Mouse (Mus musculus) CH12.LX (cell line): Measurements from ENCODE around the gene Hivep2. TPM values are rescaled to one million over a fixed set of nuclear protein-coding genes. Genes with fewer than 3 reads are reported as not detected.

ENCODE experiments used
- DNase-seq: peaks from one replicate; pipeline ENCODE4 v3.0.0-alpha.2; 2013; ENCODE audit errors: extremely low read depth
- H3K27ac ChIP-seq: 2 replicates; pipeline ENCODE4 v1.5.1; 2012; ENCODE audit warnings: low read depth, mild to moderate bottlenecking, control low read depth, moderate library complexity; ENCODE audit not compliant: insufficient read depth
- H3K27me3 ChIP-seq: replicated peaks from 2 replicates; pipeline ENCODE3; 2012; ENCODE audit warnings: inconsistent platforms
- H3K36me3 ChIP-seq, 2 experiments: replicated peaks in 1 of 2; 2 replicates each; pipeline versions ENCODE3 to v1.6.1; 2012; ENCODE audit warnings: inconsistent platforms in 1 of 2, low read length in 1 of 2, mild to moderate bottlenecking in 1 of 2, mixed read lengths in 1 of 2, moderate library complexity in 1 of 2; ENCODE audit not compliant: control insufficient read depth in 1 of 2, insufficient read depth in 1 of 2
- H3K4me1 ChIP-seq, 2 experiments: 2 replicates each; pipeline ENCODE4 v1.6.1; 2012; ENCODE audit warnings: inconsistent platforms in 1 of 2, moderate library complexity in 1 of 2; ENCODE audit not compliant: insufficient read depth in 2 of 2, control insufficient read depth in 1 of 2
- H3K4me2 ChIP-seq: 2 replicates; pipeline ENCODE4 v1.6.1; 2012; ENCODE audit warnings: low read depth, mild to moderate bottlenecking, control low read depth; ENCODE audit not compliant: poor library complexity, insufficient read depth, severe bottlenecking
- H3K4me3 ChIP-seq, 3 experiments: fragments of 150-350 bp in 1 of 3; sonication (generic) in 1 of 3; replicated peaks in 1 of 3; 2 replicates each; pipeline versions ENCODE3 to v1.5.1; 2011 to 2012; ENCODE audit warnings: low read depth in 2 of 3, low read length in 2 of 3, mild to moderate bottlenecking in 2 of 3, moderate library complexity in 2 of 3, control low read depth in 1 of 3, improper control_type of control experiment in 1 of 3, inconsistent platforms in 1 of 3, mixed read lengths in 1 of 3; ENCODE audit not compliant: poor library complexity in 1 of 3
- H3K79me2 ChIP-seq: replicated peaks from 2 replicates; pipeline ENCODE4 v1.6.1; 2012; ENCODE audit warnings: mild to moderate bottlenecking, moderate library complexity; ENCODE audit not compliant: control insufficient read depth, poor library complexity, insufficient read depth, severe bottlenecking; ENCODE audit errors: extremely low read depth
- H3K9ac ChIP-seq: 2 replicates; pipeline ENCODE4 v1.6.1; 2012; ENCODE audit warnings: low read depth, mild to moderate bottlenecking, control low read depth, moderate library complexity; ENCODE audit not compliant: insufficient read depth
- H3K9me3 ChIP-seq: replicated peaks from 2 replicates; pipeline ENCODE3; 2012; ENCODE audit warnings: low read length, inconsistent platforms, mixed read lengths
- BHLHE40 ChIP-seq: IDR thresholded peaks from 2 replicates; pipeline ENCODE4 v1.6.1; 2011; ENCODE audit warnings: mild to moderate bottlenecking, low read depth, low read length, improper control_type of control experiment
- CHD2 ChIP-seq: IDR thresholded peaks from 2 replicates; pipeline ENCODE4 v1.6.1; 2011; ENCODE audit warnings: low read length, improper control_type of control experiment
- ELF1 ChIP-seq: IDR thresholded peaks from 2 replicates; pipeline ENCODE4 v1.6.1; 2014; ENCODE audit warnings: low read depth, mild to moderate bottlenecking, inconsistent platforms, low read length, improper control_type of control experiment
- EP300 ChIP-seq: IDR thresholded peaks from 2 replicates; pipeline ENCODE4 v1.6.1; 2011; ENCODE audit warnings: low read length, improper control_type of control experiment
- ETS1 ChIP-seq: conservative IDR thresholded peaks from 2 replicates; pipeline ENCODE4 v1.6.1; 2012; ENCODE audit warnings: low read depth, mild to moderate bottlenecking, inconsistent platforms, low read length, improper control_type of control experiment, moderate library complexity
- IRF4 ChIP-seq: IDR thresholded peaks from 2 replicates; pipeline ENCODE4 v1.6.1; 2014; ENCODE audit warnings: low read depth, mild to moderate bottlenecking, inconsistent platforms, low read length, improper control_type of control experiment
- KAT2A ChIP-seq: IDR thresholded peaks from 2 replicates; pipeline ENCODE4 v1.6.1; 2012; ENCODE audit warnings: low read length, improper control_type of control experiment, inconsistent platforms; ENCODE audit not compliant: insufficient replicate concordance
- MAFK ChIP-seq: IDR thresholded peaks from 2 replicates; pipeline ENCODE4 v1.6.1; 2011; ENCODE audit warnings: low read length, improper control_type of control experiment; ENCODE audit not compliant: insufficient replicate concordance
- MAX ChIP-seq: IDR thresholded peaks from 2 replicates; pipeline ENCODE4 v1.6.1; 2011; ENCODE audit warnings: low read length, improper control_type of control experiment
- MEF2A ChIP-seq: IDR thresholded peaks from 2 replicates; pipeline ENCODE4 v1.6.1; 2014; ENCODE audit warnings: low read depth, mild to moderate bottlenecking, inconsistent platforms, low read length, improper control_type of control experiment, borderline replicate concordance
- MXI1 ChIP-seq: IDR thresholded peaks from 2 replicates; pipeline ENCODE4 v1.6.1; 2011; ENCODE audit warnings: mild to moderate bottlenecking, low read depth, low read length, improper control_type of control experiment
- MYC ChIP-seq: IDR thresholded peaks from 2 replicates; pipeline ENCODE4 v1.6.1; 2011; ENCODE audit warnings: low read depth, mild to moderate bottlenecking, improper control_type of control experiment, low read length
- NRF1 ChIP-seq: IDR thresholded peaks from 2 replicates; pipeline ENCODE4 v1.6.1; 2014; ENCODE audit warnings: low read depth, mild to moderate bottlenecking, inconsistent platforms, low read length, improper control_type of control experiment, moderate library complexity
- POLR2A ChIP-seq: IDR thresholded peaks from 2 replicates; pipeline ENCODE4 v1.6.1; 2011; ENCODE audit warnings: low read depth, mild to moderate bottlenecking, improper control_type of control experiment, low read length
- RCOR1 ChIP-seq: conservative IDR thresholded peaks from 2 replicates; pipeline ENCODE4 v1.6.1; 2012; ENCODE audit warnings: low read depth, mild to moderate bottlenecking, inconsistent platforms, low read length, improper control_type of control experiment
- SIN3A ChIP-seq: IDR thresholded peaks from 2 replicates; pipeline ENCODE4 v1.6.1; 2012; ENCODE audit warnings: low read length, improper control_type of control experiment, inconsistent platforms
- SMC3 ChIP-seq: IDR thresholded peaks from 2 replicates; pipeline ENCODE4 v1.6.1; 2011; ENCODE audit warnings: low read depth, low read length, improper control_type of control experiment
- TBP ChIP-seq: conservative IDR thresholded peaks from 2 replicates; pipeline ENCODE4 v1.6.1; 2011; ENCODE audit warnings: low read depth, low read length, improper control_type of control experiment
- TCF12 ChIP-seq: IDR thresholded peaks from 2 replicates; pipeline ENCODE4 v1.6.1; 2014; ENCODE audit warnings: low read depth, mild to moderate bottlenecking, inconsistent platforms, low read length, improper control_type of control experiment
- USF2 ChIP-seq: conservative IDR thresholded peaks from 2 replicates; pipeline ENCODE4 v1.6.1; 2011; ENCODE audit warnings: low read depth, low read length, improper control_type of control experiment
- ZC3H11A ChIP-seq: IDR thresholded peaks from 2 replicates; pipeline ENCODE4 v1.6.1; 2012; ENCODE audit warnings: low read depth, mild to moderate bottlenecking, inconsistent platforms, low read length, improper control_type of control experiment
- ZMIZ1 ChIP-seq: IDR thresholded peaks from 2 replicates; pipeline ENCODE4 v1.6.1; 2012; ENCODE audit warnings: low read depth, mild to moderate bottlenecking, inconsistent platforms, low read length, improper control_type of control experiment
- ZNF384 ChIP-seq: IDR thresholded peaks from 2 replicates; pipeline ENCODE4 v1.6.1; 2012; ENCODE audit warnings: low read depth, low read length, improper control_type of control experiment, inconsistent platforms
- dilution Hi-C: fragments of 300-500 bp; cut with MboI; formaldehyde crosslinking; loops from 2 replicates; pipeline ENCODE4 v1.14.3; 2020; ENCODE audit warnings: low sequenced_read_pairs; ENCODE audit not compliant: extremely low pct_unique_long_range_greater_than_20kb, extremely low pct_ligation_motif_present
- in situ Hi-C: fragments of 300-500 bp; cut with MboI; formaldehyde crosslinking; loops from 3 replicates; pipeline ENCODE4 v1.14.3; 2019; ENCODE audit warnings: low sequenced_read_pairs, low pct_ligation_motif_present, low pct_unique_long_range_greater_than_20kb, mixed read lengths
- polyA plus RNA-seq: library from polyadenylated mRNA; unstranded; fragments of >175 nt; gene quantifications from 2 replicates; pipeline ENCODE4 v1.2.1, GENCODE M21; 2012; ENCODE audit warnings: low read depth; ENCODE audit not compliant: insufficient read length
- total RNA-seq, 2 experiments: library from RNA; depleted of rRNA; stranded (reverse); fragments of 300-350 nt in 1 of 2; fragments of >200 nt in 1 of 2; gene quantifications; 2 replicates each; pipeline ENCODE4 v1.2.3; 2012 to 2014

The Hivep2 gene
- total and polyA plus RNA-seq, 3 experiments, result 0.59 to 2.7 (median 1.4) TPM

DNA sequence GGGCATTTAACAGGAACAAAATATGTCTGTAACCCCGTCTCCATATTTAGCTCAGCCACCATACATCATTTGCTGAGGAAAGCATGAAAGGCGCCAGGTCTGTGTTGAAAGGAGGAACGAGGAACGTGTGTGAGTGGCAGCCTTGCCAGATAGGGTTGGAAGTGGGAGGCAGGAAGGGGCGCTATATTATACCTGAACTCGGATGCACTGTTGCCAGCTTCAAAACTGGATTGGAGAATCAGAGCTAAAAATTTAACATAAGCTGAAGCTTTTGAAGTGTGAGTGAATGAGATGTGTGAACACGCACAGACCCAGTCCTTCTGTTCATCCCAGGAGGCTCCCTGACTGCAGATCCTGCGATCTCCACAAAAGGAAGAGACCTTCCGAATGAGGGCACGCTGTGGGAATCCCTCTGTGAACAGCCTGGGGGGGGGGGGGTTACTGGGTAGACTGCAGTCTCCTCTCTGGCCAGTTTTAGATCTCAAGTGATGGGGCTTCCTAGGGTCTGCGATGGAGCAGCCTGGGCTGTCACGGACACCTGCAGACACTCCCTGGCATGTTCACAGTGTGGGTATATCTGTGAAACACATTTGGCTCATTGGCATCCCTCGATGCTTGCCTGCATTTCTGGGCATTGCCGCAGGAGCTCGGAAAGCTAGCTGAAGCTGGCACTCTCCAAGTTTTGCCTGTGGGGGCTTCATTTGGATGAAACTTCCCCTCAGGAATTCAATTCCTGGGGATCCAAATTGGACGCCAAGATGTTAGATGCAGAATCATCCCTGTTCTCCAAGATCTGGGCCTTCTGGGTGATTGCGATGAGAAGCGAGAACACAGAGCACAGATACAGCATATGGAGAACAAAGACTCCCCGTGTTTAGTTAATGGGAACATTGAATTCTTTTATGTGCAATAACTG, 213.8 kb downstream of the Hivep2 start:
- in situ Hi-C loops, result loop anchor here (25.0 kb wide), 2 partner anchors 242 to 617 kb away; partner anchors contain the start of genes Adat2 and Pex3

DNA sequence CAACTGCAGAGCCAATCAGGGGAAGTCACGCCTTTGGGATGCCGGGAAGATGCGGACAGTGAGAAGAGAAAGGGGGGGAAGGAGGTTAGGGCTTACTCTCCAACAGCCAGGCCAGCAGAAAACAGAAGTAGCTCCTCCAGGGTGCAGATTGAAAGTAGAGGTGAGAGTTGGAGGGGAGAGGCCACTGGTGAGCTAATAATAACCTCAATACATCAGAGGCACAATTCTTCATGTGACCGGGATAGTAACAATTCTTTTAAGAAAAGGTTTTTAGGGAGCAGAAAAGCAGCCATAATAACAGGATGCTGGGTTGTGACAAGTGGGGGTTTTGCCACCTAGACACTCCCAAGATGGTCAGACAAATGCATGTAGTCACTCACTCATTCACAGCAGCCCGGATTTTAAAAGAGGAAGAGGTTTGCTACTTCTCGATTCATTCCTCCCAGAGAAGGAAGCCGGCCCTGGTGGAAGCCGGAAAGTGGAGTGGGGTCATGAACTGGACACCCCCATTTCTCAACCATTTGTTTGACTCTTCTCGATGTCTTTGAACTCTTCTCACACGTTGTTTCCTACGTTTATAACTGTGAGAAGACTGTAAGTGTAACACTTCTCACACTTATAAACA, 220.6 kb downstream of the Hivep2 start:
- 0 out of 2 replicates have a peak, but pooled peaks have one; percentile 13 for TF ChIP-seq CHD2
- TF ChIP-seq EP300, result peak; percentile 50; the same call in 1 of the 2 replicates
- no peak for TF ChIP-seq MXI1
- TF ChIP-seq TCF12, result 0 out of 2 replicates have a peak, but pooled peaks have one; percentile 17
- no peak for TF ChIP-seq MAX
- TF ChIP-seq BHLHE40, result peak; percentile 37; the same call in 1 of the 2 replicates
- peak; percentile 23; the same call in 1 of the 2 replicates for TF ChIP-seq IRF4
- no peak for TF ChIP-seq SIN3A
- peak; percentile 76 for TF ChIP-seq MEF2A
- in situ Hi-C loops, result loop anchor here (25.0 kb wide), 2 partner anchors 249 to 624 kb away; partner anchors contain the start of genes Adat2 and Pex3
- no peak overlapping the region for H3K9ac ChIP-seq

More for the DNA sequence above, 213.8 kb downstream of the Hivep2 start:
- dilution Hi-C loops, result no loop called here
- Histone ChIP-seq H3K4me2 (no peak overlapping the region), H3K4me1 (peaks cover 3 to 4% of the 10 kb centered on the region in 2 experiments; a peak in 3 of 4 replicates), H3K4me3 (no peak overlapping the region), H3K27me3 (no peaks in the 10 kb centered on the region), H3K9me3 (no peaks in the 10 kb centered on the region), H3K9ac (no peak overlapping the region), H3K27ac (no peak overlapping the region), H3K79me2 (no peaks in the 10 kb centered on the region), H3K36me3 (no peaks in the 10 kb centered on the region)
- no peak for DNase-seq
- TF ChIP-seq ZC3H11A, result no peak
- no peak for TF ChIP-seq ELF1
- TF ChIP-seq SMC3, result no peak
- TF ChIP-seq KAT2A, result no peak
- TF ChIP-seq USF2, result no peak
- TF ChIP-seq NRF1, result no peak
- no peak for TF ChIP-seq ETS1
- no peak for TF ChIP-seq TBP
- TF ChIP-seq RCOR1, result no peak
- TF ChIP-seq POLR2A, result no peak
- TF ChIP-seq MAX, result no peak
- TF ChIP-seq MEF2A, result no peak
- TF ChIP-seq ZNF384, result no peak
- no peak for TF ChIP-seq BHLHE40
- no peak for TF ChIP-seq TCF12
- no peak for TF ChIP-seq ZMIZ1
- no peak for TF ChIP-seq MYC
- TF ChIP-seq EP300, result no peak
- no peak for TF ChIP-seq MAFK

More for the DNA sequence above, 220.6 kb downstream of the Hivep2 start:
- peak; percentile 26 for DNase-seq
- Histone ChIP-seq H3K9me3 (no peaks in the 10 kb centered on the region), H3K27ac (no peak overlapping the region), H3K79me2 (no peaks in the 10 kb centered on the region), H3K4me2 (peak overlapping the region; percentile 70), H3K36me3 (no peaks in the 10 kb centered on the region), H3K27me3 (no peaks in the 10 kb centered on the region), H3K4me3 (no peak overlapping the region), H3K4me1 (peaks cover 6 to 33% of the 10 kb centered on the region in 2 experiments)
- dilution Hi-C loops, result no loop called here
